Mouse (Mus musculus): ENCODE measurements around the gene Epha2. TPM values are rescaled to one million over a fixed set of nuclear protein-coding genes. Genes with fewer than 3 reads are reported as not detected.

Gene Epha2
- polyA plus RNA-seq, 1 experiment from 2014 or later, result 2.6 TPM

Small RNA genes lying within 50 kb of the gene (microRNA-seq; reads per million reads assigned to microRNA genes)
- gene Gm25690, result not detected

Other genes starting within 250 kb of the Epha2 start
- gene Crocc, start 240.7 kb upstream of the Epha2 start, polyA plus RNA-seq (2015; fragmentation: Nextera tagmentation; extraction: Ambion mirVana), result 6.1 and 7.8 TPM in 2 replicates
- gene Necap2, start 222.9 kb upstream of the Epha2 start, polyA plus RNA-seq (2015; fragmentation: Nextera tagmentation; extraction: Ambion mirVana), result 76.7 and 83.5 TPM in 2 replicates
- gene Spata21, start 212.9 kb upstream of the Epha2 start, polyA plus RNA-seq (2015; fragmentation: Nextera tagmentation; extraction: Ambion mirVana), result 0.22 and 0.32 TPM in 2 replicates
- gene Szrd1, start 161.5 kb upstream of the Epha2 start, polyA plus RNA-seq (2015; fragmentation: Nextera tagmentation; extraction: Ambion mirVana), result 40.5 and 42.4 TPM in 2 replicates
- 23.3 and 24.2 TPM in 2 replicates for gene Fbxo42, start 153.3 kb upstream of the Epha2 start, polyA plus RNA-seq (2015; fragmentation: Nextera tagmentation; extraction: Ambion mirVana)
- gene Rsg1, start 87.3 kb upstream of the Epha2 start, polyA plus RNA-seq (2015; fragmentation: Nextera tagmentation; extraction: Ambion mirVana), result 7.4 and 7.9 TPM in 2 replicates
- 18.9 and 23.3 TPM in 2 replicates for gene Arhgef19, start 61.7 kb upstream of the Epha2 start, polyA plus RNA-seq (2015; fragmentation: Nextera tagmentation; extraction: Ambion mirVana)
- 1.7 and 2.9 TPM in 2 replicates for gene Fam131c, start 67.0 kb downstream of the Epha2 start, polyA plus RNA-seq (2015; fragmentation: Nextera tagmentation; extraction: Ambion mirVana)
- 0.18 and 0.39 TPM in 2 replicates for gene Clcnka, start 97.5 kb downstream of the Epha2 start, polyA plus RNA-seq (2015; fragmentation: Nextera tagmentation; extraction: Ambion mirVana)
- not detected in 2 replicates for gene Clcnkb, start 114.8 kb downstream of the Epha2 start, polyA plus RNA-seq (2015; fragmentation: Nextera tagmentation; extraction: Ambion mirVana)
- gene Hspb7, start 119.5 kb downstream of the Epha2 start, polyA plus RNA-seq (2015; fragmentation: Nextera tagmentation; extraction: Ambion mirVana), result 0.63 TPM in 1 of 2 replicates, not detected in the other
- gene Srarp, start 134.9 kb downstream of the Epha2 start, polyA plus RNA-seq (2015; fragmentation: Nextera tagmentation; extraction: Ambion mirVana), result not detected in 2 replicates
- 43.4 and 43.8 TPM in 2 replicates for gene Zbtb17, start 143.4 kb downstream of the Epha2 start, polyA plus RNA-seq (2015; fragmentation: Nextera tagmentation; extraction: Ambion mirVana)
- 11.6 and 12.7 TPM in 2 replicates for gene Spen, start 237.4 kb downstream of the Epha2 start, polyA plus RNA-seq (2015; fragmentation: Nextera tagmentation; extraction: Ambion mirVana)